Mouse (Mus musculus) limb, embryonic 11.5 days (tissue): ENCODE results near the gene Gstp3. TPM values are rescaled to one million over a fixed set of nuclear protein-coding genes. Genes with fewer than 3 reads are reported as not detected.
"Not testable (repeated sequence)": the region's sequence is repeated elsewhere in the genome, so short reads cannot be mapped to it uniquely, and the experiment has no call there.

Experiments used
- ATAC-seq: fragments of 200-750 bp; cut with Nextera tagmentation; 2 replicates; pipeline ENCODE4 v1.8.0; 2017; ENCODE audit warnings: low read depth; ENCODE audit not compliant: insufficient number of reproducible peaks, low FRiP score, low TSS enrichment
- DNase-seq: peaks from one replicate; pipeline ENCODE4 v3.0.0-alpha.2; 2015; ENCODE audit warnings: low spot score
- H3K27ac ChIP-seq: fragments of 300-500 bp; sonication (generic); replicated peaks from 2 replicates; pipeline ENCODE4 v1.5.1; 2014; ENCODE audit warnings: low read depth, mild to moderate bottlenecking, low read length
- H3K27me3 ChIP-seq: fragments of 300-500 bp; sonication (generic); 2 replicates; pipeline ENCODE4 v1.6.1; 2014; ENCODE audit warnings: mild to moderate bottlenecking, low read length, mixed read lengths; ENCODE audit not compliant: control insufficient read depth, insufficient read depth
- H3K36me3 ChIP-seq: fragments of 300-500 bp; sonication (generic); 2 replicates; pipeline ENCODE4 v1.6.1; 2014; ENCODE audit warnings: mild to moderate bottlenecking, low read length, moderate library complexity, mixed read lengths; ENCODE audit not compliant: control insufficient read depth, insufficient read depth
- H3K4me1 ChIP-seq: fragments of 300-500 bp; sonication (generic); 2 replicates; pipeline ENCODE4 v1.6.1; 2014; ENCODE audit warnings: low read length, mixed read lengths; ENCODE audit not compliant: control insufficient read depth, insufficient read depth
- H3K4me2 ChIP-seq: fragments of 300-500 bp; sonication (generic); 2 replicates; pipeline ENCODE4 v1.6.1; 2014; ENCODE audit warnings: low read depth, mild to moderate bottlenecking, moderate library complexity; ENCODE audit not compliant: severe bottlenecking
- H3K4me3 ChIP-seq: fragments of 300-500 bp; sonication (generic); 2 replicates; pipeline ENCODE4 v1.5.1; 2014; ENCODE audit warnings: low read depth, low read length
- H3K9ac ChIP-seq: fragments of 300-500 bp; sonication (generic); 2 replicates; pipeline ENCODE4 v1.6.1; 2014; ENCODE audit warnings: mild to moderate bottlenecking, low read length
- H3K9me3 ChIP-seq: fragments of 300-500 bp; sonication (generic); 2 replicates; pipeline ENCODE4 v1.6.1; 2016; ENCODE audit warnings: low read length; ENCODE audit not compliant: control insufficient read depth
- WGBS: fragments of 180-500 bp; shearing (Covaris S2); extraction: QIAGEN DNeasy Blood & Tissue Kit; methylation state at CpG from one replicate; pipeline ENCODE4 v1.1.7; 2014; 5-methylcytosine and 5-hydroxymethylcytosine counted together
- polyA plus RNA-seq: library from polyadenylated mRNA; unstranded; fragments of >200 nt; fragmentation: Nextera tagmentation; extraction: Ambion mirVana; gene quantifications from 2 replicates; pipeline ENCODE4 v1.2.1, GENCODE M21; 2014

Gene Gstp3
- polyA plus RNA-seq, 1 experiment from 2014 or later = 0.23 TPM

GRCm38 (mm10) chr19:4047859-4048258, 11.5 kb downstream of the Gstp3 start:
- no peak overlapping the region for H3K27ac ChIP-seq
- 18% methylated on average over 4 of the region's 4 CpGs for WGBS
- DNase-seq (peak; percentile 90), ATAC-seq (no peak)
- H3K9me3 ChIP-seq = no peaks in the 10 kb centered on the region; the same call in 1 of the 2 replicates
- no peaks in the 10 kb centered on the region for H3K4me1 ChIP-seq
- H3K4me3 ChIP-seq = no peak overlapping the region
- H3K4me2 ChIP-seq = no peak overlapping the region
- H3K36me3 ChIP-seq = no peaks in the 10 kb centered on the region
- no peaks in the 10 kb centered on the region for H3K27me3 ChIP-seq
- no peak overlapping the region for H3K9ac ChIP-seq

- no peak overlapping the region for H3K4me2 ChIP-seq
- H3K9ac ChIP-seq = no peak overlapping the region
- no peak overlapping the region for H3K4me3 ChIP-seq
- ATAC-seq = no peak
- no peaks in the 10 kb centered on the region; the same call in 1 of the 2 replicates for H3K9me3 ChIP-seq
- no peak for DNase-seq
- H3K27ac ChIP-seq = no peak overlapping the region
- no peaks in the 10 kb centered on the region for H3K27me3 ChIP-seq
- 80% methylated on average over 8 of the region's 8 CpGs for WGBS
- H3K36me3 ChIP-seq = no peaks in the 10 kb centered on the region
- no peaks in the 10 kb centered on the region for H3K4me1 ChIP-seq
Observed at GRCm38 (mm10) chr19:4046866-4047254, 12.5 kb downstream of the Gstp3 start.

GRCm38 (mm10) chr19:4045966-4046865, 13.2 kb downstream of the Gstp3 start, which contains the start of gene Gstp2:
TSS of gene Gstp2 (minus strand) at chr19:4046023.
- Histone ChIP-seq H3K4me3 (no peak within 1 kb of the TSS), H3K27ac (no peak within 1 kb of the TSS), H3K9ac (no peak within 1 kb of the TSS), H3K4me1 (no peaks in the 10 kb centered on the region), H3K27me3 (no peaks in the 10 kb centered on the region), H3K36me3 (no peaks in the 10 kb centered on the region), H3K4me2 (no peak within 1 kb of the TSS), H3K9me3 (no peaks in the 10 kb centered on the region; the same call in 1 of the 2 replicates)
- ATAC-seq = no peak
- 64% methylated on average over 16 of the region's 16 CpGs for WGBS
- peak; percentile 38 for DNase-seq

- H3K27ac ChIP-seq, H3K9me3 ChIP-seq, H3K4me3 ChIP-seq, DNase-seq, ATAC-seq, H3K4me1 ChIP-seq, H3K9ac ChIP-seq, H3K36me3 ChIP-seq, H3K4me2 ChIP-seq, H3K27me3 ChIP-seq: not testable (repeated sequence)
- 91% methylated on average over 5 of the region's 5 CpGs for WGBS
Observed at GRCm38 (mm10) chr19:4044109-4044508, 15.3 kb downstream of the Gstp3 start.

GRCm38 (mm10) chr19:4042124-4042523, 17.2 kb downstream of the Gstp3 start:
- no peak overlapping the region for H3K9ac ChIP-seq
- H3K27me3 ChIP-seq = no peaks in the 10 kb centered on the region
- DNase-seq (no peak), ATAC-seq (no peak)
- no peak overlapping the region for H3K4me3 ChIP-seq
- no peaks in the 10 kb centered on the region; the same call in 1 of the 2 replicates for H3K9me3 ChIP-seq
- no peaks in the 10 kb centered on the region for H3K4me1 ChIP-seq
- 74% methylated on average over 14 of the region's 14 CpGs for WGBS
- H3K27ac ChIP-seq = no peak overlapping the region
- H3K36me3 ChIP-seq = no peaks in the 10 kb centered on the region
- H3K4me2 ChIP-seq = no peak overlapping the region

- ATAC-seq, DNase-seq, H3K27me3 ChIP-seq, H3K36me3 ChIP-seq, H3K27ac ChIP-seq, H3K9me3 ChIP-seq, H3K9ac ChIP-seq, H3K4me1 ChIP-seq, H3K4me2 ChIP-seq, H3K4me3 ChIP-seq: not testable (repeated sequence)
- 86% methylated on average over 3 of the region's 4 CpGs for WGBS
Observed at GRCm38 (mm10) chr19:4041500-4041899, 17.9 kb downstream of the Gstp3 start.

GRCm38 (mm10) chr19:4040941-4041340, 18.4 kb downstream of the Gstp3 start:
- not testable (repeated sequence) for H3K9me3 ChIP-seq, ATAC-seq, H3K4me1 ChIP-seq, H3K27me3 ChIP-seq, H3K4me3 ChIP-seq, DNase-seq, H3K36me3 ChIP-seq, H3K9ac ChIP-seq, H3K4me2 ChIP-seq, H3K27ac ChIP-seq
- WGBS = 88% methylated on average over 5 of the region's 5 CpGs

GRCm38 (mm10) chr19:4037788-4038232, 21.6 kb downstream of the Gstp3 start, which contains the start of gene Gstp1:
TSS of gene Gstp1 (minus strand) at chr19:4037985.
- ATAC-seq (peak; percentile 63; the same call in 1 of the 2 replicates), DNase-seq (peak; percentile 87)
- no peaks in the 10 kb centered on the region for H3K9me3 ChIP-seq
- no peaks in the 10 kb centered on the region for H3K4me1 ChIP-seq
- H3K4me2 ChIP-seq = peak within 1 kb of the TSS; percentile 76
- H3K27ac ChIP-seq = peak within 1 kb of the TSS; percentile 22; the same call in 1 of the 2 replicates
- H3K9ac ChIP-seq = peak within 1 kb of the TSS; percentile 88
- WGBS = under 1% methylated on average over 26 of the region's 26 CpGs
- peak within 1 kb of the TSS; percentile 67 for H3K4me3 ChIP-seq
- no peaks in the 10 kb centered on the region for H3K27me3 ChIP-seq
- H3K36me3 ChIP-seq = no peaks in the 10 kb centered on the region
